Mouse (Mus musculus) liver, embryonic 14.5 days (tissue): Measurements from ENCODE around the gene Ccnd1.

Experiments
- CTCF ChIP-seq: IDR thresholded peaks from 2 replicates; pipeline ENCODE4 v1.5.1; 2016; ENCODE audit warnings: antibody characterized with exemption, low read depth, control low read depth
- EP300 ChIP-seq: IDR thresholded peaks from 2 replicates; pipeline ENCODE4 v1.6.1; 2016; ENCODE audit warnings: antibody characterized with exemption, low read depth

GRCm38 (mm10) chr7:144965893-144966292, 26.2 kb upstream of the Ccnd1 start:
- TF ChIP-seq CTCF (no peak), EP300 (no peak)
